In genomic region chr3:103683966-103684319, GRCm38 (mm10) we compare ENCODE assay signal across 25 mouse cellular contexts. TPM values are rescaled to one million over a fixed set of nuclear protein-coding genes. Genes with fewer than 3 reads are reported as not detected.
A peak's percentile ranks its signal among the peaks of the same experiment; 100 is the strongest.
DNase-seq lines count a peak whose midpoint lies in the region; ATAC-seq and TF ChIP-seq lines count a peak whose summit lies in the region.
"Had no signal": no experiment of that assay in that cellular context is flagged by ENCODE, and none has a peak within 500 bp of the region (broad histone marks: within the 10 kb centered on the region; RNA-seq: fewer than 3 reads in every experiment).

No protein-coding gene starts in this region.

- no peak overlapping the region for H3K4me3 ChIP-seq in hindbrain, embryonic 10.5 days
- no peak overlapping the region for H3K4me3 ChIP-seq in hindbrain, embryonic 16.5 days (ENCODE audit: low read length)
- H3K4me3 ChIP-seq in C2C12 (ENCODE audit: insufficient read depth, poor library complexity, severe bottlenecking), result no peak overlapping the region
- no peak overlapping the region for H3K4me3 ChIP-seq in ES-Bruce4 (ENCODE audit: low read depth, low read length)
- no peak overlapping the region for H3K4me3 ChIP-seq in midbrain, embryonic 14.5 days (replicated peaks; ENCODE audit: low read depth, low read length)
- H3K4me3 ChIP-seq in layer of hippocampus, adult 2 months, result no peak overlapping the region
- H3K4me3 ChIP-seq: embryonic facial prominence, embryonic 15.5 days had no signal

- H3K27ac ChIP-seq in hindbrain, embryonic 10.5 days, result peak overlapping the region; percentile 5; the same call in 1 of the 2 replicates
- H3K27ac ChIP-seq in hindbrain, embryonic 16.5 days (ENCODE audit: low read depth, low read length), result no peak overlapping the region
- H3K27ac ChIP-seq in ES-Bruce4 (ENCODE audit: insufficient read depth, low read length), result peak overlapping the region; percentile 43
- no peak overlapping the region for H3K27ac ChIP-seq in midbrain, embryonic 14.5 days (replicated peaks; ENCODE audit: low read depth, low read length)
- H3K27ac ChIP-seq in layer of hippocampus, adult 2 months, result no peak overlapping the region
- H3K27ac ChIP-seq: embryonic facial prominence, embryonic 15.5 days had no signal

- no peaks in the 10 kb centered on the region for H3K79me2 ChIP-seq in C2C12 (ENCODE audit: control insufficient read depth, insufficient read depth)

- DNase-seq in hindbrain, embryonic 10.5 days (ENCODE audit: low spot score), result no peak
- peak; percentile 20 for DNase-seq in midbrain, embryonic 14.5 days
- DNase-seq in layer of hippocampus, adult 2 months (ENCODE audit: low spot score in 2 of 2), result no peak
- DNase-seq in right cerebral cortex, postnatal 10 days (ENCODE audit: low spot score in 2 of 2), result no peak
- DNase-seq: cerebellum, adult 9-10 months; kidney, adult 2 months; kidney, postnatal 25 days; liver; liver, postnatal 0 days; lung, postnatal 36 days; thymus, postnatal 25 days had no signal

- H3K9ac ChIP-seq in hindbrain, embryonic 16.5 days (ENCODE audit: low read depth, low read length), result no peak overlapping the region
- no peak overlapping the region for H3K9ac ChIP-seq in ES-Bruce4 (ENCODE audit: low read depth, poor library complexity, severe bottlenecking)
- H3K9ac ChIP-seq in midbrain, embryonic 14.5 days (replicated peaks; ENCODE audit: low read length), result no peak overlapping the region
- H3K9ac ChIP-seq: embryonic facial prominence, embryonic 15.5 days; liver, postnatal 0 days had no signal

- H3K79me3 ChIP-seq in C2C12 (ENCODE audit: low read depth), result no peaks in the 10 kb centered on the region

- peaks cover 23% of the 10 kb centered on the region for H3K4me1 ChIP-seq in hindbrain, embryonic 10.5 days (replicated peaks)
- peaks cover 8% of the 10 kb centered on the region for H3K4me1 ChIP-seq in hindbrain, embryonic 16.5 days (ENCODE audit: control insufficient read depth, insufficient read depth, low read depth, low read length)
- H3K4me1 ChIP-seq in ES-Bruce4 (ENCODE audit: control insufficient read depth, insufficient read depth, low read length), result peaks cover 9% of the 10 kb centered on the region
- H3K4me1 ChIP-seq in midbrain, embryonic 14.5 days (ENCODE audit: control insufficient read depth, insufficient read depth, low read length), result peaks cover 16% of the 10 kb centered on the region
- H3K4me1 ChIP-seq: embryonic facial prominence, embryonic 15.5 days had no signal

- TF ChIP-seq CTCF in C2C12 (IDR thresholded peaks at IDR 0.05; ENCODE audit: control insufficient read depth, insufficient read depth, insufficient read length), result no peak
- TF ChIP-seq CTCF in ES-Bruce4 (IDR thresholded peaks at IDR 0.05; ENCODE audit: low read depth, low read length), result no peak
- TF ChIP-seq CTCF in layer of hippocampus, adult 2 months (conservative IDR thresholded peaks at IDR 0.05), result no peak

- peaks cover 22% of the 10 kb centered on the region for H3K27me3 ChIP-seq in hindbrain, embryonic 10.5 days (ENCODE audit: insufficient read depth, poor library complexity, severe bottlenecking)
- H3K27me3 ChIP-seq in hindbrain, embryonic 16.5 days (replicated peaks; ENCODE audit: control insufficient read depth, insufficient read depth, low read length), result no peaks in the 10 kb centered on the region
- H3K27me3 ChIP-seq in C2C12 (ENCODE audit: control insufficient read depth, insufficient read depth, insufficient read length) (no peaks in the 10 kb centered on the region), ES-Bruce4 (ENCODE audit: control insufficient read depth, insufficient read depth, low read length, poor library complexity, severe bottlenecking) (no peaks in the 10 kb centered on the region)
- H3K27me3 ChIP-seq in midbrain, embryonic 14.5 days (ENCODE audit: control insufficient read depth, insufficient read depth, low read length), result no peaks in the 10 kb centered on the region

- no peak for ATAC-seq in hindbrain, embryonic 16.5 days
- ATAC-seq in midbrain, embryonic 14.5 days (ENCODE audit: low FRiP score, low TSS enrichment), result no peak
- ATAC-seq: liver, postnatal 0 days had no signal

- no peak for TF ChIP-seq POLR2A in ES-Bruce4 (IDR thresholded peaks at IDR 0.05; ENCODE audit: insufficient read depth, low read length)

- 33% methylated on average over 5 of the region's 5 CpGs for WGBS in hindbrain, embryonic 10.5 days
- 48% methylated on average over 5 of the region's 5 CpGs for WGBS in hindbrain, embryonic 16.5 days
- 39% methylated on average over 5 of the region's 5 CpGs for WGBS in midbrain, embryonic 14.5 days

- no peak for TF ChIP-seq EP300 in ES-Bruce4 (IDR thresholded peaks at IDR 0.05; ENCODE audit: insufficient read depth, low read depth, low read length)

- no peaks in the 10 kb centered on the region for H3K36me3 ChIP-seq in hindbrain, embryonic 10.5 days
- no peaks in the 10 kb centered on the region for H3K36me3 ChIP-seq in hindbrain, embryonic 16.5 days (ENCODE audit: control insufficient read depth, insufficient read depth, low read length)
- no peaks in the 10 kb centered on the region for H3K36me3 ChIP-seq in C2C12 (ENCODE audit: control insufficient read depth, insufficient read depth)
- H3K36me3 ChIP-seq in ES-Bruce4 (ENCODE audit: control insufficient read depth, insufficient read depth, low read length, poor library complexity, severe bottlenecking), result no peaks in the 10 kb centered on the region
- H3K36me3 ChIP-seq in midbrain, embryonic 14.5 days (ENCODE audit: control insufficient read depth, insufficient read depth, low read length), result no peaks in the 10 kb centered on the region
- H3K36me3 ChIP-seq: embryonic facial prominence, embryonic 15.5 days had no signal

- H3K4me2 ChIP-seq in hindbrain, embryonic 16.5 days (ENCODE audit: low read length), result no peak overlapping the region
- H3K4me2 ChIP-seq in midbrain, embryonic 14.5 days (ENCODE audit: low read length), result peak overlapping the region; percentile 42; the same call in 1 of the 2 replicates

- no peaks in the 10 kb centered on the region for H3K9me3 ChIP-seq in hindbrain, embryonic 10.5 days
- no peaks in the 10 kb centered on the region for H3K9me3 ChIP-seq in hindbrain, embryonic 16.5 days (ENCODE audit: control insufficient read depth, low read length)
- H3K9me3 ChIP-seq in ES-Bruce4 (replicated peaks; ENCODE audit: control insufficient read depth, insufficient read depth, low read length, poor library complexity, severe bottlenecking), result peaks cover 7% of the 10 kb centered on the region
- H3K9me3 ChIP-seq in midbrain, embryonic 14.5 days (ENCODE audit: control insufficient read depth, low read length), result no peaks in the 10 kb centered on the region
- H3K9me3 ChIP-seq: embryonic facial prominence, embryonic 15.5 days had no signal

- no peak overlapping the region for H3ac ChIP-seq in C2C12 (ENCODE audit: control insufficient read depth, insufficient read length, low read depth)

TF ChIP-seq in C2C12, 6 proteins besides CTCF, POLR2A, EP300 and RAD21:
- TF ChIP-seq FOSL1 (IDR thresholded peaks at IDR 0.05; ENCODE audit: insufficient read depth, low read length, poor library complexity, severe bottlenecking) (no peak), MYOD1 (IDR thresholded peaks at IDR 0.05; ENCODE audit: control insufficient read depth, insufficient read length, low read depth) (peak; percentile 70), CEBPB (IDR thresholded peaks at IDR 0.05; ENCODE audit: low read depth) (no peak)

RNA-seq across cellular contexts. Expression of gene Atg4a-ps, which starts 38.1 kb away (rescaled TPM):
- 0.07 and 0.17 TPM in 2 replicates for polyA plus RNA-seq in hindbrain, embryonic 10.5 days (2016; fragmentation: Nextera tagmentation; extraction: Ambion mirVana)
- 0.11 and 0.14 TPM in 2 replicates for polyA plus RNA-seq in hindbrain, embryonic 16.5 days (2015; fragmentation: Nextera tagmentation; extraction: Ambion mirVana)
- 0.04 TPM for polyA plus RNA-seq in C2C12 (2012; fragmentation: generic; extraction: Trizol)
- 1.2 and 1.8 TPM in 2 replicates for polyA plus RNA-seq in ES-Bruce4 (2011; ENCODE audit: insufficient read depth, insufficient read length, low read depth, missing spikeins)
- polyA plus RNA-seq in midbrain, embryonic 14.5 days (2014; fragmentation: Nextera tagmentation; extraction: Ambion mirVana), result 0.20 TPM in 1 of 2 replicates, not detected in the other
- total RNA-seq in layer of hippocampus, adult 2 months (2021), result 1 to 10 TPM in 1 of 2 experiments, not detected in 1; 1.9 TPM
- polyA plus RNA-seq: forebrain, embryonic 11.5 days; heart, embryonic 14.5 days; kidney, adult 2 months; spleen, adult 2 months had no signal

RNA-seq across cellular contexts. Expression of gene Olfml3, which starts 53.9 kb away (rescaled TPM):
- 10.6 and 11.5 TPM in 2 replicates for polyA plus RNA-seq in hindbrain, embryonic 10.5 days (2016; fragmentation: Nextera tagmentation; extraction: Ambion mirVana)
- 10.0 and 10.5 TPM in 2 replicates for polyA plus RNA-seq in hindbrain, embryonic 16.5 days (2015; fragmentation: Nextera tagmentation; extraction: Ambion mirVana)
- 7.5 TPM for polyA plus RNA-seq in C2C12 (2012; fragmentation: generic; extraction: Trizol)
- 0.61 and 0.87 TPM in 2 replicates for polyA plus RNA-seq in ES-Bruce4 (2011; ENCODE audit: insufficient read depth, insufficient read length, low read depth, missing spikeins)
- 2.0 and 4.8 TPM in 2 replicates for polyA plus RNA-seq in midbrain, embryonic 14.5 days (2014; fragmentation: Nextera tagmentation; extraction: Ambion mirVana)
- total RNA-seq in layer of hippocampus, adult 2 months (2021), result 10 to 100 TPM; 13.6 to 14.2 TPM

RNA-seq across cellular contexts. Expression of gene Gm10964, which starts 55.2 kb away (rescaled TPM):
- not detected in 2 replicates for polyA plus RNA-seq in hindbrain, embryonic 10.5 days (2016; fragmentation: Nextera tagmentation; extraction: Ambion mirVana)
- not detected in 2 replicates for polyA plus RNA-seq in hindbrain, embryonic 16.5 days (2015; fragmentation: Nextera tagmentation; extraction: Ambion mirVana)
- not detected for polyA plus RNA-seq in C2C12 (2012; fragmentation: generic; extraction: Trizol)
- not detected in 2 replicates for polyA plus RNA-seq in ES-Bruce4 (2011; ENCODE audit: insufficient read depth, insufficient read length, low read depth, missing spikeins)
- not detected in 2 replicates for polyA plus RNA-seq in midbrain, embryonic 14.5 days (2014; fragmentation: Nextera tagmentation; extraction: Ambion mirVana)
- total RNA-seq in layer of hippocampus, adult 2 months (2021), result not detected
- total RNA-seq: adrenal gland, postnatal 4 days; gastrocnemius, postnatal 4 days; layer of hippocampus, postnatal 10 days; MEL; neutrophil, adult 5-6 weeks had no signal
- polyA plus RNA-seq: cortical plate, adult 2 months; embryonic facial prominence, embryonic 15.5 days; forebrain, embryonic 11.5 days; heart, embryonic 14.5 days; kidney, adult 2 months; liver, postnatal 0 days; spleen, adult 2 months; stomach, embryonic 16.5 days had no signal

Comparison
In these comparisons a context has a peak if more than half of its experiments do, and no peak if none do; other contexts are left out.
1. H3K27ac ChIP-seq: peak in hindbrain, embryonic 10.5 days (single experiment) and ES-Bruce4 (single experiment); none in hindbrain, embryonic 16.5 days (single experiment), midbrain, embryonic 14.5 days (single experiment) and layer of hippocampus, adult 2 months (single experiment).